Mouse (Mus musculus) embryonic stem cell, embryonic (primary cell): ENCODE measurements around the gene Dhps.

Experiments
- CTCF ChIA-PET, 4 experiments: fragments of 300-600 bp in 2 of 4; fragments of 350-600 bp in 2 of 4; sonication (Branson Sonifier 250); formaldehyde crosslinking; loops; one replicate each; lab custom pipeline; 2022; ENCODE audit warnings: inconsistent platforms in 2 of 4; lab: Charles Lee
- POLR2A ChIA-PET, 4 experiments: fragments of 300-600 bp in 2 of 4; fragments of 350-600 bp in 2 of 4; sonication (Branson Sonifier 250); formaldehyde crosslinking; loops; one replicate each; lab custom pipeline; 2022; ENCODE audit warnings: antibody characterized with exemption in 4 of 4, inconsistent platforms in 1 of 4; lab: Charles Lee

The Dhps gene

DNA sequence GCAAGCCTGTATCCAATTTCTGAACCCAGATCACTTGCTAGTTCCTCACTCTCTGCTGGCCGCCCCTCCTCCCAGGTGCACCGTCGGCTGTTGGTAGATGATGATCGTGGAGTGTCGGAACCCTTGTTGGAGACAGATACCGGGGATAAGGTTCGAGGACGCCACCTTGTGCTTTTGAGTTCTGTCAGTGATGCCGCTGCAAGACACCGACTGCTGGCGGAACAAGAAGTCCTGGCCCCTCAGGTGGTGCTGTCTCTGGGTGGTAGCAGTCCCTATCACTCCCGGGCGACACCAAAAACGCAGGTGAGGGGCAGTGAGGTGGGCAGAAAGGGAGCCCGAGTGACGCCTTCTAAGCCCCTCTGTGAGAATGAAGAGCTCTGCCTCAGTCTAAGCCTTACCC lies 24.6 kb downstream of the Dhps start:
- ChIA-PET CTCF (interaction anchor here in 2 of 4 experiments (1.0 to 1.4 kb wide), 2 partner anchors 20 kb away, joined by 3 read pairs; no protein-coding TSS in a partner anchor), POLR2A (interaction anchor here in 3 of 4 experiments (0.8 to 10.8 kb wide), 8 partner anchors 12 to 295 kb away, joined by 3 to 60 read pairs (median 4); partner anchors contain the start of genes Dhps (in 2 of the 3) and Man2b1 (in 2 of the 3))

DNA sequence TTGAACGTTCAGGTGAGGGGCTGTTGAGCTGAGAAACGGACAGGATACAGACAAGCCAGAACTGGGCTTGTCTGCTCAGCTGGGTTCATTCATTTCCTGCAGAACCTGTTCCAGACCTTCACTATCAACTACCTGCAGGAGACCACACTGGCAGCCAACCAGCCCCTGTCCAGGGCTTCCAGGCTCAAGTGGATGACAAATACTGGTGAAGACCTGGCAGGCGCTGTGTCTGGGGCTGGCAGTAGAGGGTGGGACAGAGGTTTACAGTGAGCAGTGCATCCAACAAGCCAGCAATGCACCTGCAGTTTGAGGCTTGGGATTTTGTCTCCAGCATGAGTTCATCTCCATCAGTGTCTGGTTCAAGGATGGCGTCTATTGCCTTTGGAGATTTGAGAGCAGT lies 25.3 kb downstream of the Dhps start:
- CTCF ChIA-PET: interaction anchor here in 1 of 4 experiments (1.0 kb wide), 1 partner anchor 21 kb away, joined by 3 read pairs; no protein-coding TSS in a partner anchor
- POLR2A ChIA-PET: interaction anchor here in 3 of 4 experiments (0.8 to 10.8 kb wide), 7 partner anchors 13 to 295 kb away, joined by 3 to 60 read pairs (median 3); partner anchors contain the start of genes Dhps (in 2 of the 3) and Man2b1 (in 1 of the 3)

DNA sequence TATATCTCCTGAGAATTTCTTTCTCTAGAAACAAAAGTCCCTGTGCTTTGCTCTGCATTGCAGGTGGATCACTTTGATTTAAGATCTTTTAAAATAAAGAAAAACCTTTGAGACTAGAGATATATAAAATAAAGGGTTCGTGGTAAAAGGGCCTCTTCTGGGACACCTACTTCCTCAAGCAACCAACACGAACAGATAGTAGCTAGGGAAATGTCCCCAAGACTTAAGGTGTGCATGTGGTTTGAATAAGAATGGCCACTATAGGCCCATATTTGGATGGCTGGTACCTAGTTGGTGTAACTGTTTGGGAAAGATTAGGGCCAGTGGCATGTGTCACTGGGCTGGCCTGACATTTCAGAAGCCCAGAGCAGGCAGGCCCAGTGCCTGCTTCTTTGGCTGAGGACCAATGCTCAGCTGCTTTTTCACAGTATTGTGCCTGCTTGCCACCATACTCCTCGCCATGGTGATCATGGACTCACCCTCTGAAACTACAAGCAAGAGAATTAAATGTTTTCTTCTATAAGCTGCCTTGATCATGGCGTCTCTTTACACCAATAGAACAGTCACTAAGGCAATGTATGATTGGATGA lies 28.6 kb downstream of the Dhps start:
- ChIA-PET CTCF (interaction anchor here in 1 of 4 experiments (0.5 kb wide), 1 partner anchor 341 kb away, joined by 4 read pairs; no protein-coding TSS in a partner anchor), POLR2A (interaction anchor here in 2 of 4 experiments (0.6 to 10.8 kb wide), 8 partner anchors 16 to 124 kb away, joined by 3 to 60 read pairs (median 8); partner anchors contain the start of genes Dhps (in 2 of the 2), Man2b1 (in 2 of the 2) and Wdr83os (in 1 of the 2))

DNA sequence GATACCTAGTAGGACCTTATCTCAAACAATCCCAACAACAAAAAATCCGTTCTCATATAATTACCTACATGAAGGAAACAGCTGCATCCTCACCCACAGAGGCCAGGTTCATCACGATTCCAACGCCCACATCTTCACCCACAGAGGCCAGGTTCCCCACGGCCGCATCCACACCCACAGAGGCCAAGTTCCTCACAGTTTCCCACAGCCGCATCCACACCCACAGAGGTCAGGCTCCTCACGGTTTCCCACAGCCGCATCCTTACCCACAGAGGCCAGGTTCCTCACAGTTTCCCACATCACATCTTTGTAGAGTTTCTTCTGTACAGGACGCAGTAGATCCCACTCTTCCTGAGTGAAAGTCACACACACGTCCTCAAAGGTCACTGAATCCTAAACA lies 41.7 kb downstream of the Dhps start:
- POLR2A ChIA-PET: no interaction called here
- CTCF ChIA-PET: interaction anchor here in 1 of 4 experiments (0.6 kb wide), 1 partner anchor 50 kb away, joined by 9 read pairs; no protein-coding TSS in a partner anchor

DNA sequence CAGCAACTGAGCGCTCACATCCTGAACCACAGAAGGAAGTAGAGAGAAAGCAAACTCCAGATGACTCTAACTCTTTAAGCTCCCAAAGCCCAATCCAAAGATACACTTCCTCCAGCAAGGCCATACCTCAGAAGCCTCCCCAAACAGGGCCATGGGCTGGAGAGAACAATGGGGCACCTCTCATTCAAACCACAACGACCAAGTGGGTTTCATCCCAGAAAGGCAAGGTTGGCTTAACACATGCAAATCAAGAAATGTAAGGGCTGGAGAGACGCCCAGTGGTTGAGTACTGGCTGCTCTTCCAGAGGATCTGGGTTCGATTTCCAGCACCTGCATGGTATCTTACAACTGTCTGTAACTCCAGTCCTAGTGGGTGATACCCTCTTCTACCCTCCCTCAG lies 43.9 kb downstream of the Dhps start:
- POLR2A ChIA-PET: no interaction called here
- CTCF ChIA-PET: no interaction called here

DNA sequence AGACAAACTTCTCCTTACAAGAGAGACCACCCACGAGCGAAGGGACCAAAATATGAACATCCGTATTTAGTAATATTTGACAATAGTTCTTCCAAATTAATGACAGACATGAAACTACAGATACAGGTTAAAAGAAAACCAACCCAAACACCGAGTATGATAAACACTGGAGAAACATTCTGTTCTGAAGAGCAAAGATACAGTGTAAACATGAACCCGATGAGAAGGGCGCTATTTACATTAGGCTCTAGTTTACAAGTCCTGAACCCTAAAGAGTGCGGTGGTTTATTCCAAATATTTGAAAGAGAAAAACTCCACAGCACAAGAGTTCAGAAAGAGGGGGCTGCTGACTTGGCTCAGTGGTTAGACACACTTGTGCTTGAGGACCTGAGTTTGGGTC lies 45.4 kb downstream of the Dhps start:
- POLR2A ChIA-PET: interaction anchor here in 1 of 4 experiments (0.7 kb wide), 1 partner anchor 308 kb away, joined by 4 read pairs; no protein-coding TSS in a partner anchor

DNA sequence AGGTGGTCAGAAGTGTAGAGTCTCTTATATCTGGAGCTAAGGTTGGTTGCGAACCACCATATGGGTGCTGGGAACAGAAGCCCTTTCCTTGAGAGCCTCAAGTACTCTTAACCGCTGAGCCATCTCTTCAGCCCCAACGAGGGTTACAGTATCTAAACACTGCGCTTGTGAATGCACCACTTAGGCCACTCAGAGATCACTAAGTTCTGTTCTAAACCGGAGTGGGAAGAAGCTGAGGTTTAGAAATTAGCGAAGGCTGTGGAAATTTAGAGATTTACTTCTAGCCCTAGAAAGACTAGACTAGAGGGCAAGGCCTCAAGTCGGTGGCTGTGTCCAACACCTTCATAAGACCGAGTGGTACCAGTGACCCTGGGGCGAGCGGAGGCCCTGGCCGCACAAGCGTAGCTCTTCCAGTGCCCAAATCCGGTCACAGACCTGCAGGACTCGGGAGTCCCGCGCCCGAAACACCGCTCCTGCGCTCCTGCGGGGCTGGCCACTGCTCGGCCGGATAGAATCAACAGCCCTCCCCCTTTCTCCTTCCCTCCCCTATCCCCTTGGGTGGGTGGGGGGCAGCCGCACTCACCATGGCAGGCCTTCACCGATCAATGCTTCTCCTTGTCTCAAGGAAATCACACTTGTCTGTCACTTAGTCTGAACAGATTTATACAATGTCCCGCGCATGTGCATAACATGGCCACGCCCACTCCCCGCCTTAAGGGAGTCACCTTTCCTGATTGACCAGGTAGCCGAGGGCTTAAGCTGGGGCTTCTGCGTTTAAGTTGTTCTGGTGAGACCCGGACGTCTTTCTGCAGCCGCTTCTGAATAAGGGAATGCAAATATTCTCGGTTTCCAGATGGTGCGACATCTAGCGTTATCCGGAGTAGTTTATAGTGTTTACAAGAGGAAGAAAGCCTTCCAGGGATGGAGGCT lies 47.8 kb downstream of the Dhps start:
- ChIA-PET POLR2A (interaction anchor here in 3 of 4 experiments (0.6 to 2.7 kb wide), 16 partner anchors 10 to 143 kb away, joined by 3 to 13 read pairs (median 4); partner anchors contain the start of genes Dhps (in 3 of the 3), Man2b1 (in 2 of the 3), Junb (in 1 of the 3) and Tnpo2 (in 1 of the 3)), CTCF (interaction anchor here in 2 of 4 experiments (0.7 to 1.7 kb wide), 4 partner anchors 13 to 106 kb away, joined by 3 to 9 read pairs (median 5); no protein-coding TSS in a partner anchor)

More for the DNA sequence above, 45.4 kb downstream of the Dhps start:
- CTCF ChIA-PET: no interaction called here

DNA sequence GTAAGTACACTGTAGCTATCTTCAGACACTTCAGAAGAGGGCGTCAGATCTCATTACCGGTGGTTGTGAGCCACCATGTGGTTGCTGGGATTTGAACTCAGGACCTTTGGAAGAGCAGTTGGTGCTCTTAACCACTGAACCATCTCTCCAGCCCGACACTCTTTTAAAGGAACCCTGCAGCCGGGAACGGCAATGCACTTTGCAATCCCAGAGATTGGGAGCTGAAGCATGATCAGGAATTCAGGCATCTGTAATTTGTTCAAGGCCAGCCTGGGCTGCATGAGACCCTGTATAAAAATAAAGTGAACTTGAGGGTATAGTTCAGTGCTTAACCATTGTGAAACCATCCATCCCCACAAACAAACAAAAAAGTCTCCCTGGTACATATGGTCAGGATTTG lies 48.7 kb downstream of the Dhps start:
- CTCF ChIA-PET: interaction anchor here in 2 of 4 experiments (0.7 to 1.7 kb wide), 3 partner anchors 12 to 231 kb away, joined by 4 to 9 read pairs (median 4); no protein-coding TSS in a partner anchor

DNA sequence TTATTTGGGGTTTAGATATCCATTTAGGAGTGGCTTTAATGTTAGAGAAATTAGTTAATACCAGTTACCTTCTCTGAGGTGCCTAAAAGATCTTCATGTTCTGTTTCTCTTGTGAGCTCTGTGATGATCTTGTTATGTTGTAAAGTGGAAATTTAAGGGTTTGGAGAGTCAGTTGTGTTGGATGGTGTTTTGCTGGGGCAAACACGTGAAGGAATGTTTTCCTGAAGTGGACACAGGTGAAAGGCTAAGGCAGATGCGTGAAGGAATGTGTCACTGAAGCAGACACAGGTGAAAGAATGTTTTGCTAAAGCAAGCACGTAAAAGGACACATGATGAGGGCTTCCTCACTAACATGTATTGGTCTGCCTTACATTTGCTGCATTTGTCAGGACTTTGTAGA lies 51.4 kb downstream of the Dhps start, which contains the start of gene Zfp791:
Gene Zfp791 (minus strand): TSS at position 101 of the 400 bp plus-strand sequence.
- POLR2A ChIA-PET: no interaction called here
- CTCF ChIA-PET: no interaction called here

More for the DNA sequence above, 48.7 kb downstream of the Dhps start:
- POLR2A ChIA-PET: interaction anchor here in 3 of 4 experiments (0.7 to 2.7 kb wide), 14 partner anchors 11 to 169 kb away, joined by 3 to 13 read pairs (median 5); partner anchors contain the start of genes Dhps (in 3 of the 3), Man2b1 (in 2 of the 3), Junb (in 1 of the 3) and Tnpo2 (in 1 of the 3)

DNA sequence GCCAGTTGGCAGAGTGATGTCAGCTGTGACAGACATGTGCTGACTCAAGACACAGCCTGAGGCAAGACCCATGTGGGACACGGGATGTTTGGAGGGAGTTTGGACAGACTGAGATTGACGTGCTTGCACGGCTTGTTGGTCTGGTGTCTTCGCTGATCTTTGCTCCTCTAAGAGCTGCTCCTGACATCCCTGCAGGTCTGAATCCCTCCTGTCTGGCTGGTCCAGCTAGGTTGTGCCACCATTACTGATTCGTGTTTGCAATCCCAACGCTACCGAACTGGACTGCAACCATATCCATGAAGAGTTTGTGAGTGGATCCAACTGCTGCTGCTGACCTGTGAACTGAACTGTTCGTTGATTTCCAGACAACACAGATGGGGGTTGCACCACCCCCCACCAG lies 52.1 kb downstream of the Dhps start:
- POLR2A ChIA-PET: no interaction called here
- CTCF ChIA-PET: interaction anchor here in 1 of 4 experiments (0.6 kb wide), 1 partner anchor 1137 kb away, joined by 4 read pairs; no protein-coding TSS in a partner anchor
